Mouse (Mus musculus) CH12.LX (cell line): ENCODE measurements at regions not wholly inside any gene's neighbourhood (a gene's known extent, or its start where the extent isn't known, plus 50 kb on each side); places are given as distances from the start of the nearest gene placed in this dataset.

Experiments used
- DNase-seq: peaks from one replicate; pipeline ENCODE4 v3.0.0-alpha.2; 2013; ENCODE audit errors: extremely low read depth
- H3K27ac ChIP-seq: 2 replicates; pipeline ENCODE4 v1.5.1; 2012; ENCODE audit warnings: low read depth, mild to moderate bottlenecking, control low read depth, moderate library complexity; ENCODE audit not compliant: insufficient read depth
- H3K27me3 ChIP-seq: replicated peaks from 2 replicates; pipeline ENCODE3; 2012; ENCODE audit warnings: inconsistent platforms
- H3K36me3 ChIP-seq, 2 experiments: replicated peaks in 1 of 2; 2 replicates each; pipeline versions ENCODE3 to v1.6.1; 2012; ENCODE audit warnings: inconsistent platforms in 1 of 2, low read length in 1 of 2, mild to moderate bottlenecking in 1 of 2, mixed read lengths in 1 of 2, moderate library complexity in 1 of 2; ENCODE audit not compliant: control insufficient read depth in 1 of 2, insufficient read depth in 1 of 2
- H3K4me1 ChIP-seq, 2 experiments: 2 replicates each; pipeline ENCODE4 v1.6.1; 2012; ENCODE audit warnings: inconsistent platforms in 1 of 2, moderate library complexity in 1 of 2; ENCODE audit not compliant: insufficient read depth in 2 of 2, control insufficient read depth in 1 of 2
- H3K4me2 ChIP-seq: 2 replicates; pipeline ENCODE4 v1.6.1; 2012; ENCODE audit warnings: low read depth, mild to moderate bottlenecking, control low read depth; ENCODE audit not compliant: poor library complexity, insufficient read depth, severe bottlenecking
- H3K4me3 ChIP-seq, 3 experiments: fragments of 150-350 bp in 1 of 3; sonication (generic) in 1 of 3; replicated peaks in 1 of 3; 2 replicates each; pipeline versions ENCODE3 to v1.5.1; 2011 to 2012; ENCODE audit warnings: low read depth in 2 of 3, low read length in 2 of 3, mild to moderate bottlenecking in 2 of 3, moderate library complexity in 2 of 3, control low read depth in 1 of 3, improper control_type of control experiment in 1 of 3, inconsistent platforms in 1 of 3, mixed read lengths in 1 of 3; ENCODE audit not compliant: poor library complexity in 1 of 3
- H3K79me2 ChIP-seq: replicated peaks from 2 replicates; pipeline ENCODE4 v1.6.1; 2012; ENCODE audit warnings: mild to moderate bottlenecking, moderate library complexity; ENCODE audit not compliant: control insufficient read depth, poor library complexity, insufficient read depth, severe bottlenecking; ENCODE audit errors: extremely low read depth
- H3K9ac ChIP-seq: 2 replicates; pipeline ENCODE4 v1.6.1; 2012; ENCODE audit warnings: low read depth, mild to moderate bottlenecking, control low read depth, moderate library complexity; ENCODE audit not compliant: insufficient read depth
- H3K9me3 ChIP-seq: replicated peaks from 2 replicates; pipeline ENCODE3; 2012; ENCODE audit warnings: low read length, inconsistent platforms, mixed read lengths
- BHLHE40 ChIP-seq: IDR thresholded peaks from 2 replicates; pipeline ENCODE4 v1.6.1; 2011; ENCODE audit warnings: mild to moderate bottlenecking, low read depth, low read length, improper control_type of control experiment
- CHD1 ChIP-seq: IDR thresholded peaks from 2 replicates; pipeline ENCODE4 v1.6.1; 2012; ENCODE audit warnings: low read depth, low read length, improper control_type of control experiment, inconsistent platforms
- CHD2 ChIP-seq: IDR thresholded peaks from 2 replicates; pipeline ENCODE4 v1.6.1; 2011; ENCODE audit warnings: low read length, improper control_type of control experiment
- EP300 ChIP-seq: IDR thresholded peaks from 2 replicates; pipeline ENCODE4 v1.6.1; 2011; ENCODE audit warnings: low read length, improper control_type of control experiment
- ETS1 ChIP-seq: conservative IDR thresholded peaks from 2 replicates; pipeline ENCODE4 v1.6.1; 2012; ENCODE audit warnings: low read depth, mild to moderate bottlenecking, inconsistent platforms, low read length, improper control_type of control experiment, moderate library complexity
- GABPA ChIP-seq: IDR thresholded peaks from 2 replicates; pipeline ENCODE4 v1.6.1; 2012; ENCODE audit warnings: low read depth, low read length, improper control_type of control experiment, inconsistent platforms; ENCODE audit not compliant: insufficient replicate concordance
- IRF4 ChIP-seq: IDR thresholded peaks from 2 replicates; pipeline ENCODE4 v1.6.1; 2014; ENCODE audit warnings: low read depth, mild to moderate bottlenecking, inconsistent platforms, low read length, improper control_type of control experiment
- MAFK ChIP-seq: IDR thresholded peaks from 2 replicates; pipeline ENCODE4 v1.6.1; 2011; ENCODE audit warnings: low read length, improper control_type of control experiment; ENCODE audit not compliant: insufficient replicate concordance
- MAZ ChIP-seq: IDR thresholded peaks from 2 replicates; pipeline ENCODE4 v1.6.1; 2012; ENCODE audit warnings: low read depth, mild to moderate bottlenecking, inconsistent platforms, low read length, improper control_type of control experiment, moderate library complexity
- MEF2A ChIP-seq: IDR thresholded peaks from 2 replicates; pipeline ENCODE4 v1.6.1; 2014; ENCODE audit warnings: low read depth, mild to moderate bottlenecking, inconsistent platforms, low read length, improper control_type of control experiment, borderline replicate concordance
- NELFE ChIP-seq: IDR thresholded peaks from 2 replicates; pipeline ENCODE4 v1.6.1; 2011; ENCODE audit warnings: low read depth, low read length, improper control_type of control experiment
- NRF1 ChIP-seq: IDR thresholded peaks from 2 replicates; pipeline ENCODE4 v1.6.1; 2014; ENCODE audit warnings: low read depth, mild to moderate bottlenecking, inconsistent platforms, low read length, improper control_type of control experiment, moderate library complexity
- POLR2AphosphoS2 ChIP-seq: IDR thresholded peaks from 2 replicates; pipeline ENCODE4 v1.6.1; 2011; ENCODE audit warnings: low read depth, low read length, improper control_type of control experiment
- RAD21 ChIP-seq: IDR thresholded peaks from 2 replicates; pipeline ENCODE4 v1.6.1; 2011; ENCODE audit warnings: low read depth, mild to moderate bottlenecking, low read length, improper control_type of control experiment, moderate library complexity
- RCOR1 ChIP-seq: conservative IDR thresholded peaks from 2 replicates; pipeline ENCODE4 v1.6.1; 2012; ENCODE audit warnings: low read depth, mild to moderate bottlenecking, inconsistent platforms, low read length, improper control_type of control experiment
- SMC3 ChIP-seq: IDR thresholded peaks from 2 replicates; pipeline ENCODE4 v1.6.1; 2011; ENCODE audit warnings: low read depth, low read length, improper control_type of control experiment
- TBP ChIP-seq: conservative IDR thresholded peaks from 2 replicates; pipeline ENCODE4 v1.6.1; 2011; ENCODE audit warnings: low read depth, low read length, improper control_type of control experiment
- TCF12 ChIP-seq: IDR thresholded peaks from 2 replicates; pipeline ENCODE4 v1.6.1; 2014; ENCODE audit warnings: low read depth, mild to moderate bottlenecking, inconsistent platforms, low read length, improper control_type of control experiment
- ZC3H11A ChIP-seq: IDR thresholded peaks from 2 replicates; pipeline ENCODE4 v1.6.1; 2012; ENCODE audit warnings: low read depth, mild to moderate bottlenecking, inconsistent platforms, low read length, improper control_type of control experiment
- dilution Hi-C: fragments of 300-500 bp; cut with MboI; formaldehyde crosslinking; loops from 2 replicates; pipeline ENCODE4 v1.14.3; 2020; ENCODE audit warnings: low sequenced_read_pairs; ENCODE audit not compliant: extremely low pct_unique_long_range_greater_than_20kb, extremely low pct_ligation_motif_present
- in situ Hi-C: fragments of 300-500 bp; cut with MboI; formaldehyde crosslinking; loops from 3 replicates; pipeline ENCODE4 v1.14.3; 2019; ENCODE audit warnings: low sequenced_read_pairs, low pct_ligation_motif_present, low pct_unique_long_range_greater_than_20kb, mixed read lengths

DNA sequence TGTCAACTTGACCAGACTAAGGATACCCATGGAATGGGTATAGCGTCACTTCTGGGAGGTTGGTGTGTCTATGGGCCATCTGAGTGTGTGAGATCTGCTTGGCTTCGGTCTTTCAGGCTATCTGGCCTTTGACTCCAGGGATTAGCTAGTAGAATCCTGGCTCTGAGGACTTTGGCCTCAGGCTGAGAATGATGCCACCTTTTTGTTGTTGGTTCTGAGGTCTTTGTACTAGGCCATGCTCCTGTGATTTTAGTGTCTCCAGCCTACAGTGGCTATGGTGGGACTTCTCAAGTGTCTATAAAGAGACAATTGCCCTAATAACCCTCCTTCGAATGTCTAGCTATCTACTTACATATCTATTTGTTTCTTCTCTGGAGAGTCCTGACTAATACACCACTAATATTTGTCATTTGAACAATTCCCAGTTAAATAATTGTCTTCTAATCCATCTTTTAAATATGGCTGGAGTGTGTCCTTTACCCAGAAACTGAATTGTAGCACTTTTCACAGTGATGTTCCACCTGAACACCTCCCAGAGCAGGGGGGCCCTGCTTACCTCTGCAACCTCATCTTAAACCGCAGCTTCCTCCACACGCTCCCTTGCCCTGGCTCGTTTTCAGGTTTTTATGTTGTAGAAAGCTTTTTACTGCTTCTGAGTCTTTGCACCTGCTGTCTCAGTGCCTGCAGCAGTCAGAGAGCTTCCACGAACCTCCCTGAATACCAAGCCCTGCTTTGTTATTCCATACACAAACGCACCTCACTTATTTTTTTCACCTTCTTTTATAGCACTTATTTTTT, 303.3 kb downstream of the Sec16b start:
- in situ Hi-C loops: no loop called here
- H3K27ac ChIP-seq: no peak overlapping the region
- dilution Hi-C loops: no loop called here
- H3K9me3 ChIP-seq: no peaks in the 10 kb centered on the region
- H3K4me1 ChIP-seq: peaks cover 2 to 10% of the 10 kb centered on the region in 2 experiments; a peak in 2 of 4 replicates
- H3K4me2 ChIP-seq: no peak overlapping the region
- no peaks in the 10 kb centered on the region for H3K79me2 ChIP-seq
- H3K9ac ChIP-seq: no peak overlapping the region
- H3K4me3 ChIP-seq: no peak overlapping the region
- no peaks in the 10 kb centered on the region for H3K36me3 ChIP-seq
- no peak for TF ChIP-seq ETS1
- TF ChIP-seq MAFK: no peak
- TF ChIP-seq TBP: no peak
- TF ChIP-seq RCOR1: no peak
- TF ChIP-seq MEF2A: no peak
- no peak for TF ChIP-seq BHLHE40
- no peak for TF ChIP-seq CHD1
- DNase-seq: no peak
- no peaks in the 10 kb centered on the region for H3K27me3 ChIP-seq

DNA sequence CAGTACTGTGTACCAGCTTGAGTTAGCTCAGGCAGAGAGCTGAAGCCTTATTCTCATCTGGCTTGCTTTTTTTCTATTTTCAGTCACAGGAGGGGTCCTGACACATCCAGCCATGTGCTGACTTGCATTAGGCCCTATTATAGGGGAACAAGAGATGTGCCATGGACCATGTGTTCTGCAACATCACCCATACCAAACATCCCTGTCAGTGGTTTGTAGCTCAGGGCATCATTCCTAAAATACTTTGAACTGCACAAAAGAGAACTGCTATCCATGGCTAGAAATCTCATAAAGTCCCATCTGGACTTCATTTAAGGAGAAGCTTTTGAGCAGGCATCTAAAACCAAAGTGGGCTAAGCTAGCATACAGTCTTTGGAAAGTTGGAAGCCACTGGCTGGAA, 304.1 kb downstream of the Sec16b start:
- H3K4me2 ChIP-seq: no peak overlapping the region
- H3K27me3 ChIP-seq: no peaks in the 10 kb centered on the region
- in situ Hi-C loops (no loop called here), dilution Hi-C loops (no loop called here)
- DNase-seq: no peak
- H3K27ac ChIP-seq: no peak overlapping the region
- TF ChIP-seq EP300: no peak
- TF ChIP-seq GABPA: no peak
- no peak for TF ChIP-seq RAD21
- no peak for TF ChIP-seq MEF2A
- no peak for TF ChIP-seq BHLHE40
- no peak for TF ChIP-seq RCOR1
- no peak for TF ChIP-seq POLR2AphosphoS2
- no peak for TF ChIP-seq TCF12
- no peak for TF ChIP-seq ZC3H11A
- TF ChIP-seq ETS1: no peak
- no peak for TF ChIP-seq IRF4
- no peak for TF ChIP-seq MAZ
- no peak for TF ChIP-seq CHD2
- no peak for TF ChIP-seq MAFK
- TF ChIP-seq NRF1: no peak
- TF ChIP-seq SMC3: no peak
- no peak for TF ChIP-seq NELFE
- H3K79me2 ChIP-seq: no peaks in the 10 kb centered on the region
- no peak overlapping the region for H3K9ac ChIP-seq
- H3K4me1 ChIP-seq: peaks cover 2 to 11% of the 10 kb centered on the region in 2 experiments; a peak in 2 of 4 replicates
- H3K4me3 ChIP-seq: no peak overlapping the region
- H3K9me3 ChIP-seq: no peaks in the 10 kb centered on the region
- H3K36me3 ChIP-seq: no peaks in the 10 kb centered on the region
